Mouse (Mus musculus) embryo, embryonic 10 days (tissue): Measurements from ENCODE around the gene Psmb4.
"Not testable (repeated sequence)": the region's sequence is repeated elsewhere in the genome, so short reads cannot be mapped to it uniquely, and the experiment has no call there.

Experiments used
- DNase-seq: peaks from one replicate; pipeline ENCODE4 v3.0.0-alpha.2; 2015; ENCODE audit warnings: low spot score

Gene Psmb4

GRCm38 (mm10) chr3:94886316-94887224, at the start of gene Psmb4:
TSS of gene Psmb4 (minus strand) at chr3:94886961.
- peak; percentile 96 for DNase-seq

- not testable (repeated sequence) for DNase-seq
These were observed 49.4 kb upstream of the Psmb4 start for GRCm38 (mm10) chr3:94936147-94936546.

GRCm38 (mm10) chr3:94935332-94935731, 48.6 kb upstream of the Psmb4 start:
- DNase-seq = not testable (repeated sequence)

GRCm38 (mm10) chr3:94934564-94934963, 47.8 kb upstream of the Psmb4 start:
- not testable (repeated sequence) for DNase-seq

- not testable (repeated sequence) for DNase-seq
These were observed 46.8 kb upstream of the Psmb4 start for GRCm38 (mm10) chr3:94933604-94934003.

- DNase-seq = peak; percentile 51
These were observed 46.2 kb upstream of the Psmb4 start, which contains the start of gene Selenbp1 for GRCm38 (mm10) chr3:94932809-94933564. TSS of gene Selenbp1 (plus strand) at chr3:94933056.

- DNase-seq = not testable (repeated sequence)
These were observed 45.5 kb upstream of the Psmb4 start for GRCm38 (mm10) chr3:94932279-94932678.

GRCm38 (mm10) chr3:94931427-94932082, 44.8 kb upstream of the Psmb4 start:
- DNase-seq = not testable (repeated sequence)

- DNase-seq = peak; percentile 25
These were observed 43.9 kb upstream of the Psmb4 start for GRCm38 (mm10) chr3:94930386-94931266.

- not testable (repeated sequence) for DNase-seq
These were observed 42.2 kb upstream of the Psmb4 start for GRCm38 (mm10) chr3:94928979-94929378.

GRCm38 (mm10) chr3:94926301-94926736, 39.6 kb upstream of the Psmb4 start:
- not testable (repeated sequence) for DNase-seq

- no peak for DNase-seq
These were observed 37.9 kb upstream of the Psmb4 start for GRCm38 (mm10) chr3:94924688-94925087.

GRCm38 (mm10) chr3:94922333-94922732, 35.6 kb upstream of the Psmb4 start:
- DNase-seq = no peak

- DNase-seq = no peak
These were observed 34.3 kb upstream of the Psmb4 start for GRCm38 (mm10) chr3:94921104-94921503.

- no peak for DNase-seq
These were observed 32.1 kb upstream of the Psmb4 start for GRCm38 (mm10) chr3:94918845-94919244.

- peak; percentile 36 for DNase-seq
These were observed 31.1 kb upstream of the Psmb4 start for GRCm38 (mm10) chr3:94917816-94918361.

GRCm38 (mm10) chr3:94915903-94916741, 29.4 kb upstream of the Psmb4 start:
- no peak for DNase-seq

- no peak for DNase-seq
These were observed 27.0 kb upstream of the Psmb4 start for GRCm38 (mm10) chr3:94913801-94914200.

GRCm38 (mm10) chr3:94911050-94911693, 24.4 kb upstream of the Psmb4 start:
- no peak for DNase-seq
